Mouse (Mus musculus): ENCODE measurements at regions not wholly inside any gene's neighbourhood (a gene's known extent, or its start where the extent isn't known, plus 50 kb on each side); places are given as distances from the start of the nearest gene placed in this dataset.

GRCm38 (mm10) chr15:88151199-88151598 is 448.9 kb upstream of the Zdhhc25 start:
- TF ChIP-seq CTCF (IDR thresholded peaks at IDR 0.05; ENCODE audit: borderline replicate concordance, extremely low read depth, insufficient read depth, insufficient read length) (no peak), POLR2A (IDR thresholded peaks at IDR 0.05; ENCODE audit: borderline replicate concordance, extremely low read depth, insufficient read depth, insufficient read length, poor library complexity, severe bottlenecking) (no peak)

All from brain, embryonic 14.5 days (tissue).